Mouse (Mus musculus) erythroblast, embryonic 14.5 days (primary cell): ENCODE results near the gene Arhgap17.

ENCODE experiments used
- GATA1 ChIP-seq: IDR thresholded peaks from 2 replicates; pipeline ENCODE4 v1.6.1; 2012; ENCODE audit warnings: low read length, inconsistent platforms, mixed read lengths
- TAL1 ChIP-seq: IDR thresholded peaks from 3 replicates; pipeline ENCODE4 v1.6.1; 2012; ENCODE audit warnings: low read length, inconsistent platforms, mixed read lengths

DNA sequence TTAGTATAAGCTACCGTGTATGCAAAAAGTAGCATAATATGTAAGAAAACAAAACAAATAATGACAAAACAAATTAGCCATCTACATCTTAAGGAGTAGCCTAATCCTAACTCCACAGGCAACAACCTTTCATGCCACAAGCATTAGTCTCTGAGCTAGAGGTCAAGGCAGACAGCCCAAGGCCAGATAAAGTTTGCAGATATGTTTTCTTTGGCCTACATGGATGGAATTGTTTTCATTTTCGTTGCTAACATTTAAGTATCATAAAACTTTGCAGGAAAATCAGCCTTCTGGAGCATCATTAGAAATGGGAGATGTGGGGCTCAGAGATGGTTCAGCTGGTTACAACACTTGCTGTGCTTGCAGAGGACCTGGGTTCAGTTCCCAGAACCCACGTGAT, 6.9 kb downstream of the Arhgap17 start:
- TF ChIP-seq GATA1 (no peak), TAL1 (no peak)
